Mouse (Mus musculus) right cerebral cortex, postnatal 14 days (tissue): ENCODE results near the gene 4930469K13Rik.

Experiments used
- DNase-seq: peaks from one replicate; pipeline ENCODE4 v3.0.0; 2022

The 4930469K13Rik gene

GRCm38 (mm10) chr11:34034794-34035193 lies 63.6 kb downstream of the 4930469K13Rik start:
- DNase-seq, result no peak

GRCm38 (mm10) chr11:34034008-34034505 lies 64.3 kb downstream of the 4930469K13Rik start:
- DNase-seq, result no peak

GRCm38 (mm10) chr11:34031015-34031805 lies 67.1 kb downstream of the 4930469K13Rik start:
- no peak for DNase-seq

- DNase-seq, result no peak
Measured at GRCm38 (mm10) chr11:34029658-34030057, 68.7 kb downstream of the 4930469K13Rik start.

- no peak for DNase-seq
Measured at GRCm38 (mm10) chr11:34025091-34025490, 73.3 kb downstream of the 4930469K13Rik start.

- DNase-seq, result no peak
Measured at GRCm38 (mm10) chr11:34012007-34012652, 86.2 kb downstream of the 4930469K13Rik start.

GRCm38 (mm10) chr11:34010859-34011172 lies 87.5 kb downstream of the 4930469K13Rik start:
- no peak for DNase-seq

GRCm38 (mm10) chr11:34010133-34010858 lies 88.1 kb downstream of the 4930469K13Rik start:
- no peak for DNase-seq

- DNase-seq, result no peak
Measured at GRCm38 (mm10) chr11:34009316-34010087, 88.9 kb downstream of the 4930469K13Rik start.

- DNase-seq, result peak; percentile 57
Measured at GRCm38 (mm10) chr11:34008702-34009101, 89.7 kb downstream of the 4930469K13Rik start.

GRCm38 (mm10) chr11:34008214-34008613 lies 90.1 kb downstream of the 4930469K13Rik start:
- no peak for DNase-seq

GRCm38 (mm10) chr11:34007616-34008015 lies 90.7 kb downstream of the 4930469K13Rik start:
- no peak for DNase-seq

- no peak for DNase-seq
Measured at GRCm38 (mm10) chr11:34002593-34002965, 95.8 kb downstream of the 4930469K13Rik start.

GRCm38 (mm10) chr11:34001938-34002592 lies 96.3 kb downstream of the 4930469K13Rik start:
- peak; percentile 62 for DNase-seq

- DNase-seq, result no peak
Measured at GRCm38 (mm10) chr11:34000416-34000815, 97.9 kb downstream of the 4930469K13Rik start.

GRCm38 (mm10) chr11:33998244-33998643 lies 100.1 kb downstream of the 4930469K13Rik start:
- no peak for DNase-seq

GRCm38 (mm10) chr11:33993496-33993895 lies 104.9 kb downstream of the 4930469K13Rik start:
- DNase-seq, result no peak

- DNase-seq, result no peak
Measured at GRCm38 (mm10) chr11:33992938-33993337, 105.4 kb downstream of the 4930469K13Rik start, which contains the start of gene Kcnip1. Gene Kcnip1 (minus strand): TSS chr11:33993152.

GRCm38 (mm10) chr11:33990002-33990401 lies 108.4 kb downstream of the 4930469K13Rik start:
- DNase-seq, result no peak

GRCm38 (mm10) chr11:33986525-33986924 lies 111.8 kb downstream of the 4930469K13Rik start:
- no peak for DNase-seq

- no peak for DNase-seq
Measured at GRCm38 (mm10) chr11:33980146-33980545, 118.2 kb downstream of the 4930469K13Rik start.

GRCm38 (mm10) chr11:33975121-33975520 lies 123.2 kb downstream of the 4930469K13Rik start:
- DNase-seq, result no peak
